Mouse (Mus musculus) embryo, embryonic 11 days (tissue): Measurements from ENCODE around the gene Gm12790.
"Not testable (repeated sequence)": the region's sequence is repeated elsewhere in the genome, so short reads cannot be mapped to it uniquely, and the experiment has no call there.

Experiments
- DNase-seq: peaks from one replicate; pipeline ENCODE4 v3.0.0-alpha.2; 2015

Gm12790 gene

GRCm38 (mm10) chr4:101980949-101981348 lies at the start of gene Gm12790:
Gm12790 (minus strand) TSS chr4:101981049.
- DNase-seq, result not testable (repeated sequence)

- no peak for DNase-seq
Measured at GRCm38 (mm10) chr4:102026619-102027018, 45.8 kb upstream of the Gm12790 start.

GRCm38 (mm10) chr4:101998267-101998922 lies 17.5 kb upstream of the Gm12790 start:
- DNase-seq, result peak; percentile 81

GRCm38 (mm10) chr4:101997426-101997825 lies 16.6 kb upstream of the Gm12790 start:
- no peak for DNase-seq

GRCm38 (mm10) chr4:101986326-101986725 lies 5.5 kb upstream of the Gm12790 start, which contains the start of gene Gm12789:
Gm12789 (plus strand) TSS chr4:101986626.
- not testable (repeated sequence) for DNase-seq

GRCm38 (mm10) chr4:101985678-101986077 lies 4.8 kb upstream of the Gm12790 start:
- DNase-seq, result no peak

- not testable (repeated sequence) for DNase-seq
Measured at GRCm38 (mm10) chr4:101940107-101940506, 40.7 kb downstream of the Gm12790 start, which contains the start of gene Gm12794. Gm12794 (plus strand) TSS chr4:101940407.
